Mouse (Mus musculus): Measurements from ENCODE around the gene Gkn2. TPM values are rescaled to one million over a fixed set of nuclear protein-coding genes. Genes with fewer than 3 reads are reported as not detected.

The Gkn2 gene
- polyA plus RNA-seq (2017; shearing (Covaris generic)): not detected

DNA sequence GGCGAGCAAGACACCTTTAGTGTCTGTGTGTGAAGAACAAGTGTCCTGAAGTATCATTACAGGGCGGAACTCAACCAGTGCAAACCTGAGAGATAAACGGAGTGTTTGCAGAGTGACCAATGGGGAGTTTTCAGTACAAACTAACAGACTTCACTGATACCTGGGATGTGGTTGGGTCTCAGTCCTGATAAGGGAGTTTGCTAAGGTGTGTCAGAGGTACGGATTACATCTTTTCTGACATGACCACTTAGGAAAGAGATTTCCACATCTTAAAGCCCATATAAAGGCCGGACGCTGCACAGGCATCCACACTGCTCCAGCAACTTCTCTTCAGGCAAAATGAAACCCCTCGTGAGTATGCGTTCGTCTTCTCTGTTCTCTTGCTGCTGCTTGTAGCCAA is at the start of gene Gkn2:
Gene Gkn2 (plus strand): TSS at position 301 of the 400 bp plus-strand sequence.

DNA sequence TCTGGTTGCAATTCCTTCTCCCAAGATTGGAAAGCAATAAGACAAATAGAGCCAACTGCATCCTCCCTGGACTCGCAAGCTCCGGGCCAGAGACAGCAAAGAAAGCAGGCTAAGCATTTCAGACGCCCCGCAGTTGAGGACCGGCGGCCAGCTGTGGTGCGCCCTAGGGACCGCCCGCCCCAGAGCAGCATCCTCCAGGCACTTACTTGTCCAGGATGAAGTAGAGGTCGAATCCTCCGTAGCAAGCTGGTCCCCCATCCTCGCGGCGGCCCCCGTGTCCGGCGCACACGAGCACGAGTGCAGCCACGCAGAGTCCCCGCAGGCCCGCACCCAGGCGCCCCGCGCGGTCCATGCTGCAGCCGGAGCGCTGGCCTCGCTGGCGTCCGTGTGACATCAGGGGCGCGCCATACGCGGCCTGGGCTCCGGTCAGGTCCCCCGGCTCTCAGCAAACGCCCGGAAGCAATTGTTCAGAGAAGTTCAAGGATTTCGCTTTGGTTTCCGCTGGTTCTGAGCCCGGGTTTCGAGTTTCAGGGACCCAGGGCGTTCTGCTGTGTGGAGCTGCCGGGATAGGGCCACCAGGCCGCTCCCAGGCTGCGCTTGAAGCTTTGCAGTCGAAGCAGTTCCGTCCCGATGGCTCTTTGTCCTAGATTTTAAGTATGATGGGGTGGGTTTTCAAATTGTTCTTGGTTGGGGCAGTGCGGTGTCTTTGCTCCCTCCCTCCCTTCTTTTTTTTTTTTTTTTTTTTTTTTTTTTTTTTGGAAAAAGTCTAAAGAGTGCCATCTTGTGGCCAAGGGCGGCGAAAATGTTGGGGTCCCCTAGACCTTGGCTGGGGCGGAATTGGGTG is 37.8 kb upstream of the Gkn2 start, which contains the start of gene Antxr1:
Gene Antxr1 (minus strand): TSS at position 731 of the 844 bp plus-strand sequence.

DNA sequence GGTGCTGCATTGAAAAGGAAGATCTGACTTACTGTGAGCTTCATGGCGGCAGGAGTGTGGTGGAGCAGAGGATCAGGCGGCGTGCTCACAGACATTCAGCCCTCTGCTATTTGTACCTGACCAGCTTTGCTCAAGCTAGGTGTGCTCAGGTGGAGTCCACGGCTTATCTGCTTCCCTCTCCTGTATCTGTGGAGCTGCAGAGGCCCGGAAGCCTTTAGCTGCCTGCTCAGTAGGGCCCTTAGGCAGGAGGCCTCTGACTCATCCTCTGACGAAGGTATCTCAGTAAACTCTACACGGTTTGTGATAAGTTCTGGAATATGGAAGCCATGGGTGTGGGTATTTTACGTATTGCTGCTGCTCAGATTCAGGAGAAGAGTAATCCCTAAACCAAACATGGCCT is 22.3 kb upstream of the Gkn2 start, which contains the start of gene Gkn1:
Gene Gkn1 (minus strand): TSS at position 114 of the 400 bp plus-strand sequence.

DNA sequence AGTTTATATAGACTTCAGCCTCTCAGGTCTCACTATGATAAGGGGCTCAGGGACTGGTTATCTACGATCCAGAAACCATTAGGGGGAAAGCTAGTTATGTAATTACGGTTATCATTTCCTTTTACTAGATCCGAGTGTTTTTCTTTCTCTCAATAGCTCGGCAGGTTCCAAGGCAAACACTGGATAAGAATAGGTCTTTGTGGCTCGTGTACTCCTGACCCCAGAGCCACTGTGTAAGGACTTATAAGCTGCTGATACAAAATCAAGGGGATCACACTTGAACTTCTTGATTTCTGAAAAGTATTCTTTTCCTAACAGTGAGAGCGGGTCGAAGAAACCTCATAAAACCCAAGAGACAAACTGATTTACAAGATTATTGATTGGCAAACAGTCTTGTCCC is 15.7 kb downstream of the Gkn2 start, which contains the start of gene Gkn3:
Gene Gkn3 (minus strand): TSS at position 59 of the 400 bp plus-strand sequence.

DNA sequence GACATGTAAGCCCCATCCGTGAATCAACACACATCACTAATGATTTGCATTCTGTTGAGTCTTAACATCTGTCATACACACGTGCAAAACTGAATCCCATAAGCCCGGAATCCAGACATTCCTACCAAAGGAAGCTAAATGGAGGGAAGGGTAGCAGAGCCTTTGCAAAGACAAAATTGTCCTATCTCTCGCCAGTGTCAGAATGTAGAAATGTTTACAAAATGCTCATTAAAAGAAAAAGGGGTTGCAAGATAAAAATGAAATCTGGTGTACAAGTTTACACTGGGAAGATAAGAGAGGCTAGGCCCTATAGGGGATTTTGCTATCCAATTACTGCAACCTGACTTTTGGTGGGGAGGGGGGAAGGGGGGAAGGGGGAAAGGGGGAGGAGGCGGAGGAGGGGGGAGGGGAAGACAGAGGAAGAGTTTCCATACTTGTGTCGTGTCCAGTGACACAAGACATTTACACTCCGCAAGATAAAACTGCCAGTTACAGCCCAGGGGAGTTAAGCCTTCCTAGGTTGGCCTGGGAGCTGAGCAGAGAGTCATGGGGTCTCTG is 55.4 kb downstream of the Gkn2 start, which contains the start of gene Bmp10:
Gene Bmp10 (plus strand): TSS at position 508 of the 558 bp plus-strand sequence.

Other genes with a start within 250 kb of the Gkn2 start
- gene Antxr1, start 37.5 kb upstream of the Gkn2 start, polyA plus RNA-seq (2017; shearing (Covaris generic)): 0.21 TPM
- not detected for gene Gkn1, start 22.4 kb upstream of the Gkn2 start, polyA plus RNA-seq (2017; shearing (Covaris generic))
- gene Gkn3, start 15.6 kb downstream of the Gkn2 start, polyA plus RNA-seq (2017; shearing (Covaris generic)): not detected
- gene Bmp10, start 55.6 kb downstream of the Gkn2 start, polyA plus RNA-seq (2017; shearing (Covaris generic)): not detected
- 183 TPM for gene Arhgap25, start 159.9 kb downstream of the Gkn2 start, polyA plus RNA-seq (2017; shearing (Covaris generic))
- 0.13 TPM for gene Prokr1, start 217.4 kb downstream of the Gkn2 start, polyA plus RNA-seq (2017; shearing (Covaris generic))